Mouse (Mus musculus) embryo, embryonic 11.5 days (tissue): ENCODE measurements around the gene Fgfr2.

ENCODE experiments used
- DNase-seq: peaks from one replicate; pipeline ENCODE4 v3.0.0-alpha.2; 2012; ENCODE audit warnings: low read depth, low spot score

Gene Fgfr2

DNA sequence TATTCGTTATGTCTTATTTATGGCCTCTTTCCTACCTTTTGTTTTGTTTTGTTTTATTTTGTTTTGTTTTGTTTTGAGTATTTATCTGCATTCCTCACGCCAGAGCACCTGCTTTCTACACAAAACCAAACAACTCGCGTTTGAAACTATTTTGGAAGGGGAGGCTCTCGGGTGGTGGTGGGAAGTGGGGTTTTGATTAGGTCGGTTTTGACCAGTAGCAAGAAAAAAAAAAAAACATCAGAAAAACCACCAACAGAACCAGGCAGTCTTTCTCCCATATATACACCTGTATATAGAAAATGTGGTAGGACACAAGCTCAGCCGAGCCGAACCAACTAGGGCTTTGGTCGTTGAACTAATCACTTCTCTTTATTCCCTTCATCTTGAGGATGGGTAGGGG lies 1567.0 kb downstream of the Fgfr2 start:
- no peak for DNase-seq

DNA sequence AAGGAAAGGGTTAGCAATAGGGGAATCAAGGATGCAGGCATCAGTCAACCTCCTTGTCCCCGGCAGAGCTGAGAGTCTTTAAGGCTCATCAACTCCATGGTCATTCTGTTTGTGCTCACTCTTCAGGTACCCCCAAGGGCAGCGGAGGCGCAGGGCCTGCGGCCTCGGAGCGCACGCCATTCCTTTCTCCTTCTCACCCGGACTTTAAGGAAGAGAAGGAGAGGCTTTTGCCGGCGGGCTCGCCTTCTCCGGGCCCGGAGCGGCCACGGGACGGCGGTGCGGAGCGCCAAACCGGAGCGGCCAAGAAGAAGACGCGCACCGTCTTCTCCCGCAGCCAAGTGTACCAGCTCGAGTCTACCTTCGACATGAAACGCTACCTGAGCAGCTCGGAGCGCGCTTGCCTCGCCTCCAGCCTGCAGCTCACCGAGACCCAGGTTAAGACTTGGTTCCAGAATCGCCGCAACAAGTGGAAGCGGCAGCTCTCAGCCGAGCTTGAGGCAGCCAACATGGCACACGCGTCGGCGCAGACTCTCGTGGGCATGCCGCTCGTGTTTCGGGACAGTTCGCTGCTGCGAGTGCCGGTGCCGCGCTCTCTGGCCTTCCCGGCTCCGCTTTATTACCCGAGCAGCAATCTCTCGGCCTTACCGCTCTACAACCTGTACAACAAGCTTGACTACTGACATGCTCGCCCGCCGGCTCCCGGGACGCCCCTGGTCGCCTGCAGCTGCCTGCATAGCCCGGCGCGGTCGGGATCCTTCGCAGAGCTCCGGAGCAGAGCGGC lies 1567.7 kb downstream of the Fgfr2 start:
- no peak for DNase-seq

DNA sequence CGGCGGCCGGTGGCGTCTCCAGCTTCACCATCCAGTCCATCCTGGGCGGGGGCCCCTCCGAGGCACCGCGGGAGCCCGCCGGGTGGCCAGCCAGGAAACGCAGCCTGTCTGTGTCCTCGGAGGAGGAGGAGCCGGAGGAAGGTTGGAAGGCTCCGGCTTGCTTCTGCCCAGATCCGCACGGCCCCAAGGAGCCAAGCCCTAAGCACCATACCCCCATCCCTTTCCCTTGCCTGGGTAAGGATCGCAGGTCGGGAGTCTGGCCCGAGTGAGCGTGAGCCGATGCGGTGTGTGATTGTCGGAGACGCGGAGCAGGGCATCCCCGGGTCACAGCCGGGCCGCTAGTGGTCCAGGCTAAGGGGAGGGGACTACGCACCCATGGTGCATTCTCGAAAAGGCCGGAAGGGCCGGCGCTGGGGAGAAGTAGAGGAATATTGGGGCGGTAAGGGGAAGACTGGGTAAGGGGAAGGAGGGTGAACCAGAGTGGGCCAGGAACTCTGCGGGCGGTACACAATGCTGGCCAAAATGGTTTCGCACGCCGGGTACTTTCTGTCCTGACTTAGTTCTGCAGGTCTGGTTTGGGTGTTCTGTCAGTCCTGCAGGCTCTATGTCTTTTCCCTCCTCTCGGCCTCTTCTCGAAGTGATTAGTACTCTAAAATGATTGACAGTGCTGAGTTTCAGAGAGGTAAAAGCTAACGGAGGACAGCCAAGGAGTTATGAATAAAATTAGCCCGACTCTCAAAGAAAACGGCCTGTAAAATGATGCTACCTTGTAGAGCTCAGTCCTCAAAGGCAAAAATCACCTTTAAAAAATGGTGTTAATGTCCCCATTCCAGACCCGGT lies 1568.6 kb downstream of the Fgfr2 start:
- no peak for DNase-seq

DNA sequence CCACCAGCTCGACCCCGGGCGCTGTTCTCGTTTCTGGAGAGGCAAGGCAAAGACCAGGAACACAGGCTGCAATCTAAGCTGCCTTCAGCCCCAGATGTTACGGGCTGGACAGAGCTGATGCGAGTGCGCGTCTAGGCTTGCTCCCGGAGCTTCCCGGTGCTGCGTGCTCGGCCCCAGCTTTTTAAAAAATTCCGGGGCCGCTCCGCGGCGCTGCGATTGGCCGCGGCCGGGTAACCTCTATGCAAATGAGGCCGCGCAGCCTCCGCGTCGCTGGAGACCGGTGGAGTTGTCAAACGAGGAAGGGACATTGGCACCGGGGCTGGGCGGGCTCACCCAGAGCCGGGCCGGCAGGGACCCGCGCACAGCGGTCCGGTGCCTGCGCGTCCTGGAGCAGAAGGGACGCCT lies 1569.4 kb downstream of the Fgfr2 start:
- DNase-seq = no peak

DNA sequence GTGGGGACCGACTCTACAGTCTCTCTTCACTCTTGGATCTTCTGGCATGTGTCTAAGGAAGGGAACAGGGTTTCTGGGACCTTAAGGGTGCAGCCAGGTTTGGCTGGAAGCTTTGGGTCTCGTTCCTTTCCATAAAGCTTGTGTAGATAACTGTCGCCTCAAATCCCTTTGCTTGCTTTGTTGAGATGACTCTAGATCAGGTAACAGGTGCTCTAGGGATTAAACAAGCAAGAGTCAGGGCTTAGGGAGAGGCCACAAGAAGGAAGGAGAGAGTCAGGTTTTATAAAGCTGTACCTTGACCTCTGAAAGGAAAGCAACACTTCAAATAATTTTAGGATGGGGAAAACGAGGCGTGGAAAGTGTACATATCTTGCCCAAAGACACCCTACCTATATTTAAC lies 1570.4 kb downstream of the Fgfr2 start:
- no peak for DNase-seq

DNA sequence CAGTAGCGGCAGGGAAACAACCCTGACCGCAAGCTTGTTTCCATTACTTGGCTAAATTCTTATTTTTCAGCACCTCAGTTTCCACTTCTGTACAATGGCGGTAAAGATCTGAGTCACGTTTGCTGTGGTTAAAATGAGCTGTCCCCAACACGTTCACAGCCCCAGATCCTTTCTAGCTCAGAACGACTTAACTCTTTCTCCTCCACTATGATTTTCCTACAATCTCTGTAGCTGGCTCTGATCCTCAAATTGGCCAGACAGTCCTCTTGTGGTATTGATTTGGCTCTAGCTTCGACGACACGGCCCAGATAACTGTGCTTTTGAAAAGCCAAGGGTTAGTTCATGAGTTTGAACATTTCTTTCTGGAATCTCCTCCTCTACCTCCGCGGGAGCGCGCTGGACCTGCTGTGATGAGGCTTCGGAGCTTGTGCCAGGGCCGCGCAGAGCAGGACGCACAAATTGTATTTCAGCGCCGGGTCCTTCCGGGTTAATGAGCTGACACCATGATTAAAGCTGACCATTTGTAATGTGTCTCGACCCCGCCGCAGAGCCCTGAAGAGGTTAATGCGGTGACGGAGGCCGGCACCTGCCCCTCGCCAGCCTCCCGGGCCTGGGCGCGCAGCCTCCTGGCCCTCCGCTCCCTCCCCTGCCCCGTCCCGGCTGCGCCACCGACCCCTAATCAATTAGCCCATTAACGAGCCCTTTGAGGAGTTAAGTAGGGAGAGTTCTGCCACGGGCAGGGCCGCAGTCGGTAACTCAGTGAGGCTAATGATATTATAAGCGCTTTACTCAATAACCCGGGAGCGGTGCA lies 1571.0 kb downstream of the Fgfr2 start:
- DNase-seq = no peak

DNA sequence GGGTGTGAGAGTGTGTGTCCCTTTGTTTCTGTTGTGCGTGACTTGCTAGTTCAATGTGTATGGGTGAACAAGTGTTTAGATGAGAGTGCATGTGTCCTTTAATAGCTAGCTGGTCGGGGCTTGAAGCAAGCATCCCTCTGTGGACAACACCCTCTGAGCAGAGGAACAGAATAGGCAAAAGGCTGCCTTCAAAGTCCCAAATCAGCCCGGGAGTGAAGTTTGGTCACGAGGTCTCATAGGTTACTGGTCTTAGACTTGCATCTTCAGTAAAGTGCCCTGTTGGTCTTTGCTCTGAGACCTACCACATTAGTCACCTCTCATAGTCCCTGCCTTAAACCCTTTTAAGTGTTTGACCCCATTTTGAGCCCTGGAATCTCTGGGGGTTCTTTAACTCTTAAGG lies 1571.7 kb downstream of the Fgfr2 start:
- no peak for DNase-seq

DNA sequence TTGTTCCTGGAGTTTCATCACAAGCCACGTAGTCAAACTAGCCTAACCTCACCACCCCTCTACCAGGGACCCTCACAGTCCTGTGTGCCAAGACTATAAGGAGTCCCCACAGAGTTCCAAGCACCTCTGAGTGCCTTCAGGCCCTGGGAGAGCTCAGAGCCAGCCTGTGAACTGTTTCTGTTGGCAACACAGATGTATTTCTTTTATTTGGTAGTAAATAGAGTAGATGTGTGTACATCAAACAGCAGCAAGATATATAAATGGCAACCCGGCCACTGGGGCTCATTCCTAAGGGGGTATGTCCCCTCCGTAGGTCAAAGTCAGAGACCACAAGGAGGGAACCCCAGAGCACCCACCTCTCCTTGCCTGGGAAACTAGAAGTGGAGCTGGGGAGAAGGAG lies 1574.7 kb downstream of the Fgfr2 start, which contains the start of gene Hmx2:
TSS of gene Hmx2 (plus strand) at position 301 of the 400 bp plus-strand sequence.
- no peak for DNase-seq

DNA sequence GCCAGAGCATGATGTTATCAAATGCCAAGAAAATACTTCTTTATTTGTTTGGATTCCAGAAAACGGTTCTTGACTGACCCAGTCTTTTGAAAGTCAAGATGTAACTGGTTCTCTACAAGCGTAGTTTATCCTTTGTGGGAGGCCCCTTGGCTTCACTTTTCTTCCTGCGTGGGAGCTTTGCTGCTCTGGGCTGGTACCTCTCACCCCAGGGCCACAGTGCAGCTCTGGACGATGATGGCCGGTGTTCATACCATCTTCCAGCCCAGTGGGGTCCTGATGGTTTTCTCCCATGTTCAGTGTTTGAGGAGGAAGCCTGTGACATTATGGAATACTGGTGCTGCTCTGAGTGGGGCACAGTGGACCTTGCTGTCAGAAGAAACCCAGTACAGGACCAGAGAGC lies 1575.7 kb downstream of the Fgfr2 start:
- no peak for DNase-seq

DNA sequence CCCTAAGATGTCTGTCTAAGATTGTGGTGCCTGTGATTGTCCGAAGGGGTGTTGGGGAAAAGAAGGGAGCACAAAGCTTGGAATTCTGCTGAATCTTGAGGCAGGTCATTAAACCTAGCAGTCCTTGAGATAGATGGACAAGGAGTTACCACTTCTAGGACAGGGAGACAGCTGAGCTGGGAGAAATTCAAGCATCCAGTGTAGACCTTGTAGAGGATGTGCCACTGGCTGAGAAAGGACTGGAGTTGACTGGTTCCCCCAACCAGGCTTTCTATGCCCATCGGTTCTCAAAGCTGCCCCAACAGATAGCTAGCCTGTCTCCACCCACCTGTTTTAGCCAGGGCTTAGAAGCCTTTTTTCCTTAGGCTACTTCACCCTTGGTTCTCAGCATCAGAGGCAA lies 1576.7 kb downstream of the Fgfr2 start:
- no peak for DNase-seq

DNA sequence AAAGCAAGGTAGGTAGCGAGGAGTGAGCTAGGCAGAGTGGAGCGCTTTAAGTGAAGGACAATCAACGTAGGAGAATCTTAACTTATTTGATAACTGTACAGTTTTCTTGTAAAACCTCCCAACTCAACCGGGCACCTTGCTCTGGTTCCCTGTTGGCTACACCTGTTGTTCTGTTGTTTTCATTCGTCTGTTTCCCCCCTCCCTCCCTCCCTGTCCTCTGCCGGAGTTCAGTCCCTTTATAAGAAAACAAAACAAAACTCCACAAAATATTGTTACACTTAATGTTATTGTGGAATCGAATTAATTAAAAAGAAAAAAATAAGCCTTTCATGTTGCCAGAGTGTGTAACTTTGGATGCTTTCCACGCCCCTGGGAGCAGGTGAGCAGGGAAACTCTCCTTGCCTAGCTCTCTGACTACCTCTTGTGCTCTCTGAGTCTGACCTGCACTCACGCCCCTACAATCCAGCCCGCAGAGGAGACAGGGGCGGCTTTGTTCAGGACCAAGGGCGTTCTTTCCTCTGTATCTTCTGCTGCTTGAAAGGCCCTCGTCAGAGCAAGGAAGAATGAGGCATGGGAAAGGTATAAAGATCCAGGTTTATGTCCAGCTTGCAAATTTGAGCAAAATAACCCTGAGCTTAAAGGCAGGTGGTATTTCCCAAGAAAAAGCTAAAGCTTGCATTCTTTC lies 1577.3 kb downstream of the Fgfr2 start:
- DNase-seq = no peak

DNA sequence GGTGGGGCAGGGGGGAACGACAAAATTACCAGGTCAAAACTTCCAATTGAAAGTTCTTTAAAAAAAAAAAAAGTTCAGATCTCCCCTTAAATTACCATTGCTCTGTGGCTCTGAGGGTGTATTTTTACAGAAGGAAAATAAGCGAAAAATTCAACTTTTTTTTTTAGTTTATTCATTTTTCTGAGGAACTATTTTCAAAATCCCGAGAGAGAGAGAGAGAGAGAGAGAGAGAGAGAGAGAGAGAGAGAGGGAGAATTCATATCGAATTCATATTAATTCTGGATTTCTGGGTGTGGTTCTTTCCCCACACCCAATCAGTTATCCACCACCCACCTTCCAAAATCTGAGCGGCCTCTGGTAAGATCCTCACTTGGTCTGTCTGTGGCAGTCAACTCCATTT lies 1578.3 kb downstream of the Fgfr2 start:
- no peak for DNase-seq

DNA sequence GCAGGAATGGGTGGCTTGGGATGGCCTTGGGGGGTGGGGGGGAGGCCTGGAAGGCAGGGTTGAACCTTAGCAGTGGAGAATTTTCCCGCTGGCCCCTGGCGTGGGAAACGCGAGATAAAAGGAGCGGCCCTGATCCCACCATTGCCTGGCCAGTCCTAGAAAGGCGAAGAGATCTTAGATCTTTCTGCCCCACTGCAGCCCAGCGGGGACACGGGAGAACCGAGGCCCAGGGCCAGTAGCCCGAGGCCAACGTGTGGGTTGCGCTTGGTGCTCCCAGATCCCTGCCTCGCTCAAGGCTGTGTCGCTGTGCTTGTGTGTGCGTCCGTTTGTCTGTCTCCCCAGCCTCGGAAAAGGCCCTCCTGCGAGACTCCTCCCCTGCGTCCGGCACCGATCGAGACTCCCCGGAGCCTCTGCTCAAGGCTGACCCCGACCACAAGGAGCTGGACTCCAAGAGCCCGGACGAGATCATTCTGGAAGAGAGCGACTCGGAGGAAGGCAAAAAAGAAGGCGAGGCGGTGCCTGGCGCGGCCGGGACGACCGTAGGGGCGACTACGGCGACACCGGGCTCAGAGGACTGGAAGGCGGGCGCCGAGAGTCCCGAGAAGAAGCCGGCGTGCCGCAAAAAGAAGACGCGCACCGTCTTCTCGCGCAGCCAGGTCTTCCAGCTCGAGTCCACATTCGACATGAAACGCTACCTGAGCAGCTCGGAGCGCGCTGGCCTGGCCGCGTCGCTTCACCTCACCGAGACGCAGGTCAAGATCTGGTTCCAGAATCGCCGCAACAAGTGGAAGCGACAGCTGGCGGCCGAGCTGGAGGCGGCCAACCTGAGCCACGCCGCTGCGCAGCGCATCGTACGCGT lies 1579.3 kb downstream of the Fgfr2 start:
- no peak for DNase-seq

DNA sequence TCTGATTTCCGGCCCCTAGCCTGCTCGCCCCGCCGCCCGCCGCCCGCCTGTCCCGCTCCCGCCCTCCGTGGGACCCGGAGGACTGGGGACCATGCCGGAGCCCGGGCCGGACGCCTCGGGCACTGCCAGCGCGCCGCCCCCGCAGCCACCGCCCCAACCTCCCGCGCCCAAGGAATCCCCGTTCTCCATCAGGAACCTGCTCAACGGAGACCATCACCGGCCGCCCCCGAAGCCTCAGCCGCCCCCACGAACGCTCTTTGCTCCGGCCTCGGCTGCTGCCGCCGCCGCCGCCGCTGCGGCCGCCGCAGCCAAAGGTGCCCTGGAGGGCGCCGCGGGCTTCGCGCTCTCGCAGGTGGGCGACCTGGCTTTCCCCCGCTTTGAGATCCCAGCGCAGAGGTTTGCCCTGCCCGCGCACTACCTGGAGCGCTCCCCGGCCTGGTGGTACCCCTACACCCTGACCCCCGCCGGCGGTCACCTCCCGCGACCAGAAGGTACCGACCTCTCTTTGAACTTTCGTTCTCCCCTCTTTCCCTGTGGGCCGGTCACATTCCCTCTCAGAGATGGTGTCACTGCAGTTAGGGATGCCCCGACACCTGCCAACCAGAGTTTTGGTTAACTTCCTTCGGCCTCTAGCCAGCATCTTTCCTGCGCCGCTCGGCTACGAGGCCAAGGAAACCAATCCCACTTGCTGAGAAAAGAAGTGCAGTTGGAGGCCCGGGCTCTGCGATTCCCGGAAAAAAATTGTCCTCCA lies 1580.1 kb downstream of the Fgfr2 start:
- no peak for DNase-seq

DNA sequence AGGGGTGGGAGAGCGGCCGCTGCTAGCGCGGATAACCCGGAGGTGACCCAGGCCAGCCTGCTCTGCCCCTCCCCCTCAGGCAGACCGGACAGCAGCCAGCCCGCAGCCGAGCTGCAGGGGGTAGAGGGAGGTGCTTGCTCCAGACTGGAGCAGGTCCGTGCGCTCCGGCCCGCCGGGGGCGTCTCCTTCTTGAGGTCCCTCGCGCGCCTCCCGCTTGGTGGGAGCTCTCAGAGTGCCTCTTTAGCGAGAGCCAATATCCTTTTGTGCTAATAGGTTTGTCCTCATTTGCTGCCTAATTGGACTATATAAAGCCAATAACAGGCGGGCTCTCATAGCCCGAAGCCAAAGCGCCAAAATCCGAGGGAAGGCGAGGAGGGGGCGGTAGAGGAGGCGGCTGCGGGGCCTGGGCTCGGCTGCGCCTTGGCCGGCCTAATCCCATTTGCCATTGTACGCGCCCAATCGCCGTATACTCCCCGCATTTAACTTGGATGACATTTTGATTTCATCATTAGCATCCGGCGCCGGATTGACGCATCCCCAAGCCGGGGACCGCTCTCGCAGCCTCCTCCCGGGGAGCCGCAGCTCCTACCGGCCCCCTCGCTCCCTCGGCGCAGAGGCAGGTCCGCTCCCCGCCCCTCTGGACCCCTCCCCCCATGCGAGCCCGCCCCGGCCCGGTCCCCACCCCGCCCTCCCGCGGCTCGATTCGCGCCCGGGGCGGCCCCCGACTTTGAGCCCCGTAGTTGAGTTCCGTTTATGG lies 1580.9 kb downstream of the Fgfr2 start, which contains the start of gene Hmx3:
TSS of gene Hmx3 (plus strand) at position 753 of the 757 bp plus-strand sequence.
- no peak for DNase-seq

DNA sequence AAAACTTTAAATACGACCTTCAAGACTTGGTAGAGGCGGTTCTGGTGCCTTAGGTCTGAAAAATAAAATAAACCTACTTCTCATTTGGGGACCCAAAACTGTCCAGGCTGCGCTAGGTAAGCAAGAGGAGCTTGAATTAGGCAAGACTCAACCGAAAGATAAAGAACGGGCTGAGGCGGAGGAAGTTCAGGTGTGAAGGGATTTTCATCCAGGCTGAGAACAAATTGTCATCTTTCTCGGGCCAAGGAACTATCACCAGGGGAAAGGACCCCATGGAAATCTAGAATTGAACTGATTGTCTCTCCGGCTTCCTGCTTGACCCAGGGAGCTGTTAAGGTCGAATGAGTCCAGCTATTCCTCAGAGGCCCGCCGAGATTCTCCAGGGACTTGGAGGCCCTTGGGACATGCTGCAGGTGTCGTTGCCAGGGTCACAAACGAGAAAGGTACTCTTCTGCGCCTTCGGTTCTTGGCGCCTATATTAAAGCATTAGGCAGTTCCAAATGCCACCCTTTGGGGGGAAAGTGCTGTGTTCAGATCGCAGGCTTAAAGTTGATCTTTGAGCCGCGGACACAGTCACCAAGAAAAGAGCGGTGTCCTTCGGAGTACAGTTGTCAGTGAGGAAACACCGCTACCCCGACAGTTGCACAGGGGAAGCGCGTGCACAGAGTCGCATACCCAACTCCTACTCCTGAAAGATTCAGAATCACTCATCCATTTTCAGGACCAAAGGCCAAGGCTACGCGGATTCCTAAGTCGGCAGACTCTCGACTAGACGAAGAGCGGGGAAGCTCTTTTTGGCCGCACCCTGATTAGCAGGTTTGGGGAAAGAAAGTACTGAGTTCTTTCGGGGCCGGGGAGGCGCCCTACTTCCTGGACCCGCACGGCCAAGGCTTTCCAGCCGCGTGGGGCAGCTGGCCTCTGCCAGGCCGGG lies 1581.7 kb downstream of the Fgfr2 start:
- DNase-seq = no peak

DNA sequence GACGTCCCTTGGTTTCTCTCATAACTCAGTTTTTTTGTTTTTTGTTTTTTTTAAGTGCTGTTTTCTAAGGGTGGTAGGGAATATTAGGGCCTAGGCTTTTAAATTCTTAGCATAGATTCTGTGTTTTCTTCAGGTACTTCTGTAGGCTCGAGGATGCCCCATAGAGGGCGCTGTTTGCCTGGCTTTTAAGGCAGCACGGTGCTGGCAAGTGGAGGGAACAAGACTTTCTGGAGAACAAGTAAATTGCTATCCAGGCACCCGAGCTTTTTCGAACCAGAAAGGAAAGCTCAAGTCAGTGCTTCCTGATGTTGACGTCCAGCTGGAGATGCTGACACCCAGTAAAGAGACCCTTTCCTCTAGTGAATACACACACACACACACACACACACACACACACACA lies 1583.2 kb downstream of the Fgfr2 start:
- peak; percentile 75 for DNase-seq

DNA sequence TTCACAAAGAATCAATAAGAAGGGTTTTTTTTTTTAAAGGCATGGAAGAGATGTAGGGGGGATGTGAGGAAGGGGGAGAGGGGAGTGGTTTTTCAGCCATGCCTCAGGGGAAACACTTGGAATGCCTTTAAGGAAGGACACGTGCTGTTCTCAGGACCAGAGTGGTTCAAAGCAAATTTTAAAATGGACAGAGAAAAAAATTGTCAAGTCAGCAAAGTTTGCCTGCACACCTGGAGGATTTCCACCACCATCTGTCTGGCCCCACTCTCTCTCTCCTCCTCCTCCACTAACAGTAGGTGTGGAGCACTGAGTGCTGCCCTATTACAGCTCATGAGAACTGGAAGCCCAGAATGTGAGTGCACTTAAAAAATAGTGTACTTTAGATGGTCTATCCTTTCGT lies 1619.4 kb downstream of the Fgfr2 start:
- no peak for DNase-seq
